Mouse (Mus musculus): ENCODE measurements around the gene Msl2.

The Msl2 gene

GRCm38 (mm10) chr9:101152872-101153271 is 79.0 kb downstream of the Msl2 start:
- no peak for DNase-seq (ENCODE audit: low read depth, low spot score)

Measured in c-Kit-negative CD71-positive TER-119-positive erythroid progenitor cells, embryonic 14.5 days (primary cell).